Mouse (Mus musculus): Measurements from ENCODE around the gene Defb10. TPM values are rescaled to one million over a fixed set of nuclear protein-coding genes. Genes with fewer than 3 reads are reported as not detected.
"Not testable (repeated sequence)": the region's sequence is repeated elsewhere in the genome, so short reads cannot be mapped to it uniquely, and the experiment has no call there.

The Defb10 gene
- not detected in 2 replicates for polyA plus RNA-seq (2015; fragmentation: Nextera tagmentation; extraction: Ambion mirVana)

DNA sequence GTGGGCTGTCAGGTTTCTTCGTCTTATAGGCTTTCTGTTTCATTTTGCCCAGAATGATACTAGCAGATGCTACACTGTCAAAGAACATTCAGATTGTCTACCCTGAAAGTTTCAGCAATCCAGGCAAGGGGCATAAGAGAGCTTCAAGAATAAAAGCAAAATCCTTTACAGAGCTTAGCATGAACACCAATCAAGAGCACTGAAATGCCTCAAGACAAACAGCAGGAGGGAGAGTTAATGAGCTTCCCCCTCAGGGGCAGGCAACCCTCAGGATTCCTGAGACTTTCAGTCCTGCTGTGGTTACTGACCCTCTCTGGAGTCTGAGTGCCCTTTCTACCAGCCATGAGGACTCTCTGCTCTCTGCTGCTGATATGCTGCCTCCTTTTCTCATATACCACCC, at the start of gene Defb10:
Gene Defb10, plus strand, starts transcription at position 316 of the 400 bp plus-strand sequence.
- not testable (repeated sequence) for DNase-seq (ENCODE audit: low spot score)

DNA sequence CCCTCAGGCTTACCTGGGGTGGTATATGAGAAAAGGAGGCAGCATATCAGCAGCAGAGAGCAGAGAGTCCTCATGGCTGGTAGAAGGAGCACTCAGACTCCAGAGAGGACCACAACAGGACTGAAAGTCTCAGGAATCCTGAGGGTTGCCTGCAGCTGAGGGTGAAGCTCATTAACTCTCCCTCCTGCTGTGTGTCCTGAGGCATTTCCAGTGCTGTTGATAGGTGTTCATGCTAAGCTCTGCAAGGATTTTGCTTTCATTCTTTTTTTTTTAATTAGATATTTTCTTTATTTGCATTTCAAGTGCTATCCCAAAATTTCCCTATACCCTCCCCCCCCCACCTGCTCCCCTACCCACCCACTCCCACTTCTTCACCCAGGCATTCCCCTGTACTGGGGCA, 26.6 kb downstream of the Defb10 start, which contains the start of gene Defb9:
Gene Defb9, minus strand, starts transcription at position 101 of the 400 bp plus-strand sequence.
- DNase-seq (ENCODE audit: low spot score): not testable (repeated sequence)

GRCm38 (mm10) chr8:21906290-21906689, 47.6 kb downstream of the Defb10 start, which contains the start of gene Defb11:
TSS of gene Defb11 (minus strand) at chr8:21906412.
- not testable (repeated sequence) for DNase-seq (ENCODE audit: low spot score)

Other genes with a start within 250 kb of the Defb10 start
- not detected in 2 replicates for gene Defa26, start 240.7 kb upstream of the Defb10 start, polyA plus RNA-seq (2015; fragmentation: Nextera tagmentation; extraction: Ambion mirVana)
- gene Defa17, start 203.1 kb upstream of the Defb10 start, polyA plus RNA-seq (2015; fragmentation: Nextera tagmentation; extraction: Ambion mirVana): not detected in 2 replicates
- gene Defa34, start 193.1 kb upstream of the Defb10 start, polyA plus RNA-seq (2015; fragmentation: Nextera tagmentation; extraction: Ambion mirVana): not detected in 2 replicates
- gene AY761184, start 155.3 kb upstream of the Defb10 start, polyA plus RNA-seq (2015; fragmentation: Nextera tagmentation; extraction: Ambion mirVana): 0.48 TPM in 1 of 2 replicates, not detected in the other
- 0.59 and 0.77 TPM in 2 replicates for gene Defa24, start 124.4 kb upstream of the Defb10 start, polyA plus RNA-seq (2015; fragmentation: Nextera tagmentation; extraction: Ambion mirVana)
- gene Defb50, start 35.4 kb upstream of the Defb10 start, polyA plus RNA-seq (2015; fragmentation: Nextera tagmentation; extraction: Ambion mirVana): 0.41 TPM in 1 of 2 replicates, not detected in the other
- not detected in 2 replicates for gene Defb2, start 19.0 kb upstream of the Defb10 start, polyA plus RNA-seq (2015; fragmentation: Nextera tagmentation; extraction: Ambion mirVana)
- gene Defb9, start 26.5 kb downstream of the Defb10 start, polyA plus RNA-seq (2015; fragmentation: Nextera tagmentation; extraction: Ambion mirVana): not detected in 2 replicates
- gene Defb11, start 47.5 kb downstream of the Defb10 start, polyA plus RNA-seq (2015; fragmentation: Nextera tagmentation; extraction: Ambion mirVana): not detected in 2 replicates
- gene Defb15, start 73.8 kb downstream of the Defb10 start, polyA plus RNA-seq (2015; fragmentation: Nextera tagmentation; extraction: Ambion mirVana): not detected in 2 replicates
- gene Defb35, start 79.5 kb downstream of the Defb10 start, polyA plus RNA-seq (2015; fragmentation: Nextera tagmentation; extraction: Ambion mirVana): not detected in 2 replicates
- gene Defb13, start 87.9 kb downstream of the Defb10 start, polyA plus RNA-seq (2015; fragmentation: Nextera tagmentation; extraction: Ambion mirVana): not detected in 2 replicates
- gene Fam90a1a, start 99.8 kb downstream of the Defb10 start, polyA plus RNA-seq (2015; fragmentation: Nextera tagmentation; extraction: Ambion mirVana): 0.07 TPM in 1 of 2 replicates, not detected in the other
- gene Ccdc70, start 110.9 kb downstream of the Defb10 start, polyA plus RNA-seq (2015; fragmentation: Nextera tagmentation; extraction: Ambion mirVana): not detected in 2 replicates
- gene Atp7b, start 201.4 kb downstream of the Defb10 start, polyA plus RNA-seq (2015; fragmentation: Nextera tagmentation; extraction: Ambion mirVana): 2.3 and 2.4 TPM in 2 replicates
- gene Alg11, start 201.8 kb downstream of the Defb10 start, polyA plus RNA-seq (2015; fragmentation: Nextera tagmentation; extraction: Ambion mirVana): 15.4 and 16.5 TPM in 2 replicates

Measured in thymus, postnatal 0 days (tissue).